Mouse (Mus musculus): ENCODE data around the gene Cx3cr1. TPM values are rescaled to one million over a fixed set of nuclear protein-coding genes. Genes with fewer than 3 reads are reported as not detected.

The Cx3cr1 gene
- polyA plus RNA-seq, 1 experiment from 2014 or later, result 4.5 TPM

- Histone ChIP-seq H3K4me1 (replicated peaks; ENCODE audit: insufficient read depth, low read length) (peaks cover 8% of the 10 kb centered on the region; the same call in 1 of the 2 replicates), H3K9ac (ENCODE audit: low read depth, low read length) (no peak overlapping the region), H3K9me3 (replicated peaks; ENCODE audit: low read length) (no peaks in the 10 kb centered on the region), H3K4me3 (replicated peaks; ENCODE audit: low read depth, low read length) (no peak overlapping the region), H3K4me2 (ENCODE audit: low read length) (peak overlapping the region; percentile 90; the same call in 1 of the 2 replicates), H3K36me3 (ENCODE audit: insufficient read depth, low read length) (no peaks in the 10 kb centered on the region; the same call in 1 of the 2 replicates), H3K27ac (peak overlapping the region; percentile 75; the same call in 1 of the 2 replicates), H3K27me3 (ENCODE audit: insufficient read depth, low read length) (no peaks in the 10 kb centered on the region)
- DNase-seq (ENCODE audit: low spot score), result no peak
- TF ChIP-seq CTCF (IDR thresholded peaks at IDR 0.05; ENCODE audit: low read depth), result no peak
- WGBS, result 84% methylated on average over 5 of the region's 5 CpGs
- no peak for ATAC-seq (replicated peaks; ENCODE audit: low FRiP score, low read depth)
These were observed 175.8 kb downstream of the Cx3cr1 start for GRCm38 (mm10) chr9:119893881-119894280.

- ATAC-seq (replicated peaks; ENCODE audit: low FRiP score, low read depth) (no peak), DNase-seq (ENCODE audit: low spot score) (peak; percentile 49)
- no peaks in the 10 kb centered on the region for H3K36me3 ChIP-seq (ENCODE audit: insufficient read depth, low read length)
- H3K9me3 ChIP-seq (replicated peaks; ENCODE audit: low read length), result no peaks in the 10 kb centered on the region
- WGBS, result 54% methylated on average over 2 of the region's 2 CpGs
- no peak overlapping the region for H3K4me2 ChIP-seq (ENCODE audit: low read length)
- H3K27ac ChIP-seq, result no peak overlapping the region
- no peaks in the 10 kb centered on the region for H3K27me3 ChIP-seq (ENCODE audit: insufficient read depth, low read length)
- peak; percentile 83 for TF ChIP-seq CTCF (IDR thresholded peaks at IDR 0.05; ENCODE audit: low read depth)
- H3K4me3 ChIP-seq (replicated peaks; ENCODE audit: low read depth, low read length), result no peak overlapping the region
- H3K4me1 ChIP-seq (replicated peaks; ENCODE audit: insufficient read depth, low read length), result peaks cover 4% of the 10 kb centered on the region; the same call in 1 of the 2 replicates
- H3K9ac ChIP-seq (ENCODE audit: low read depth, low read length), result no peak overlapping the region
These were observed 179.0 kb downstream of the Cx3cr1 start for GRCm38 (mm10) chr9:119890692-119891091.

- H3K36me3 ChIP-seq (ENCODE audit: insufficient read depth, low read length), result no peaks in the 10 kb centered on the region
- ATAC-seq (replicated peaks; ENCODE audit: low FRiP score, low read depth), result no peak
- no peak overlapping the region for H3K27ac ChIP-seq
- no peaks in the 10 kb centered on the region for H3K4me1 ChIP-seq (replicated peaks; ENCODE audit: insufficient read depth, low read length)
- H3K9me3 ChIP-seq (replicated peaks; ENCODE audit: low read length), result no peaks in the 10 kb centered on the region
- H3K4me3 ChIP-seq (replicated peaks; ENCODE audit: low read depth, low read length), result no peak overlapping the region
- WGBS, result 78% methylated on average over 9 of the region's 9 CpGs
- no peak overlapping the region for H3K4me2 ChIP-seq (ENCODE audit: low read length)
- no peak for DNase-seq (ENCODE audit: low spot score)
- no peak for TF ChIP-seq CTCF (IDR thresholded peaks at IDR 0.05; ENCODE audit: low read depth)
- no peak overlapping the region for H3K9ac ChIP-seq (ENCODE audit: low read depth, low read length)
- no peaks in the 10 kb centered on the region for H3K27me3 ChIP-seq (ENCODE audit: insufficient read depth, low read length)
These were observed 180.2 kb downstream of the Cx3cr1 start for GRCm38 (mm10) chr9:119889446-119889845.

GRCm38 (mm10) chr9:119888843-119889246 lies 180.8 kb downstream of the Cx3cr1 start:
- 47% methylated on average over 2 of the region's 2 CpGs for WGBS
- Histone ChIP-seq H3K36me3 (ENCODE audit: insufficient read depth, low read length) (no peaks in the 10 kb centered on the region), H3K9me3 (replicated peaks; ENCODE audit: low read length) (no peaks in the 10 kb centered on the region), H3K27me3 (ENCODE audit: insufficient read depth, low read length) (no peaks in the 10 kb centered on the region), H3K27ac (no peak overlapping the region), H3K4me2 (ENCODE audit: low read length) (no peak overlapping the region), H3K4me3 (replicated peaks; ENCODE audit: low read depth, low read length) (no peak overlapping the region), H3K4me1 (replicated peaks; ENCODE audit: insufficient read depth, low read length) (no peaks in the 10 kb centered on the region), H3K9ac (ENCODE audit: low read depth, low read length) (no peak overlapping the region)
- TF ChIP-seq CTCF (IDR thresholded peaks at IDR 0.05; ENCODE audit: low read depth), result no peak
- ATAC-seq (replicated peaks; ENCODE audit: low FRiP score, low read depth) (0 out of 2 replicates have a peak, but pooled peaks have one; percentile 43), DNase-seq (ENCODE audit: low spot score) (no peak)

- ATAC-seq (replicated peaks; ENCODE audit: low FRiP score, low read depth) (no peak), DNase-seq (ENCODE audit: low spot score) (no peak)
- TF ChIP-seq CTCF (IDR thresholded peaks at IDR 0.05; ENCODE audit: low read depth), result no peak
- H3K9me3 ChIP-seq (replicated peaks; ENCODE audit: low read length), result no peaks in the 10 kb centered on the region
- H3K4me2 ChIP-seq (ENCODE audit: low read length), result no peak overlapping the region
- H3K4me3 ChIP-seq (replicated peaks; ENCODE audit: low read depth, low read length), result no peak overlapping the region
- no peak overlapping the region for H3K9ac ChIP-seq (ENCODE audit: low read depth, low read length)
- H3K27me3 ChIP-seq (ENCODE audit: insufficient read depth, low read length), result no peaks in the 10 kb centered on the region
- no peaks in the 10 kb centered on the region for H3K4me1 ChIP-seq (replicated peaks; ENCODE audit: insufficient read depth, low read length)
- no peak overlapping the region for H3K27ac ChIP-seq
- H3K36me3 ChIP-seq (ENCODE audit: insufficient read depth, low read length), result no peaks in the 10 kb centered on the region
- 77% methylated on average over 4 of the region's 4 CpGs for WGBS
These were observed 182.4 kb downstream of the Cx3cr1 start for GRCm38 (mm10) chr9:119887144-119887901.

GRCm38 (mm10) chr9:119854170-119854569 lies 215.5 kb downstream of the Cx3cr1 start:
- H3K4me2 ChIP-seq (ENCODE audit: low read length), result no peak overlapping the region
- TF ChIP-seq CTCF (IDR thresholded peaks at IDR 0.05; ENCODE audit: low read depth), result no peak
- H3K27ac ChIP-seq, result 0 out of 2 replicates have a peak overlapping the region, but pooled peaks have one; percentile 37
- 54% methylated on average over 8 of the region's 8 CpGs for WGBS
- H3K36me3 ChIP-seq (ENCODE audit: insufficient read depth, low read length), result no peaks in the 10 kb centered on the region
- DNase-seq (ENCODE audit: low spot score), result no peak
- H3K9me3 ChIP-seq (replicated peaks; ENCODE audit: low read length), result no peaks in the 10 kb centered on the region
- H3K4me3 ChIP-seq (replicated peaks; ENCODE audit: low read depth, low read length), result no peak overlapping the region
- ATAC-seq (replicated peaks; ENCODE audit: low FRiP score, low read depth), result no peak
- H3K9ac ChIP-seq (ENCODE audit: low read depth, low read length), result no peak overlapping the region
- no peaks in the 10 kb centered on the region for H3K27me3 ChIP-seq (ENCODE audit: insufficient read depth, low read length)
- 0 out of 2 replicates have a peak, but pooled peaks cover 8% of the 10 kb centered on the region for H3K4me1 ChIP-seq (replicated peaks; ENCODE audit: insufficient read depth, low read length)

Measured in kidney, postnatal 0 days (tissue).